Mouse (Mus musculus) kidney, postnatal 10 days (tissue): ENCODE data around the gene Hsd17b13.
A peak's percentile ranks its signal among the peaks of the same experiment; 100 is the strongest.

ENCODE experiments used
- DNase-seq: peaks from one replicate; pipeline ENCODE4 v3.0.0; 2021; ENCODE audit warnings: mixed read lengths

Gene Hsd17b13

DNA sequence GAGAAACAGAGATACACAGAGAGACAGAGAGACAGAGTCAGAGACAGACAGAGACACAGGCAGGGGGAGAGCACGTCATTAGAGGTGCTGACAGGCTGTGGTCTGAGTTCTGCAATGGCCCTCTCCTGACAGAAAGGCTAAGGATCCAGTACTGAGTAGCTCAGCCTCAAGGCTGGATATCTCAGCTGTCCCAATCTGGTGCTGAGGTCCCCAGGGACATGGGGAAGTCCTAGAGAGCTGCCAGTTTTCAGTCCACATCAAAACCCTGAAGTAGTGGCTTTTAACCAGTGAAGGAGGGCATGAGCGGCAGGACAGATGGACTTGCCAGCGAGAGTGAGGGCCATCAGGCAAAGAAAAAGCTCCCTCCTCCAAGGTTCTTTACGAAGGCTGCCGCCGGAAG lies 54.1 kb downstream of the Hsd17b13 start:
- no peak for DNase-seq

DNA sequence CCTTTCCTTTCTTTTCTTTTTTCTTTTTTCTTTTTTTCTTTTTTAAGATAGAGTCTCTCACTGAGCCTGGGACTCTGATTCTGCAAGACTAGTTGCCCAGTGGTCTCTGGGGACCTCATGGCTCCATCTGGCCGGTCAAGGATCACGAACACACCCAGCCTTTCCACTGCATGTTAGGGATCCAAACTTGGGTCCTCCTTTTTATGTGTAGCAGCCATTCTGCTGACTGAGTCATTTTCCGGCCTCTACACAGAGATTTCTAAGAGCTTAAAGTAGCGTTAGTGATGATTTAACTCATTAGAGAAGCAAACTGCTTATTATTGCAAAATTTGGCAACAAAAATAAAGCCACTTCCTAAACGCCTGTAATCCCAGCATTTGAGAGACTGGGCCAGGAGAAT lies 54.8 kb downstream of the Hsd17b13 start:
- DNase-seq: no peak

DNA sequence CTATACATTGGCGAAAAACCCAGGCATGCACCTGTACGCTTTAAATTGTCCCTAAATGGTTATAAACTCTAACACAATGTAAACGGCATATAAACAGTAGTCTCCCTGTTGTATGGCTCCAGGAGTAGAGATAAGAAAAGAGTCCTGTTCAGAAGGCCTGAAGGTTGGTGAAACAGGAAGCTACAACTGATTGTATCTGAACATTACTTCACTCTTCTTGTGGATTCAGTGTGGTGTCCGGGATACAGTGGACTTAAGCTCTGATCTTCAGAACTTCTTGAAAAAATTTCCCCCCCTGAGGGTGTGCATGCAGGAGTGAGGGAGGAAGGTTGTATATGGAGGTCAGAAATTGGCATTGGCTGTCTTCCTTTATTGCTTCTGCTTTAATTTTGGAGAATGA lies 57.7 kb downstream of the Hsd17b13 start:
- no peak for DNase-seq

DNA sequence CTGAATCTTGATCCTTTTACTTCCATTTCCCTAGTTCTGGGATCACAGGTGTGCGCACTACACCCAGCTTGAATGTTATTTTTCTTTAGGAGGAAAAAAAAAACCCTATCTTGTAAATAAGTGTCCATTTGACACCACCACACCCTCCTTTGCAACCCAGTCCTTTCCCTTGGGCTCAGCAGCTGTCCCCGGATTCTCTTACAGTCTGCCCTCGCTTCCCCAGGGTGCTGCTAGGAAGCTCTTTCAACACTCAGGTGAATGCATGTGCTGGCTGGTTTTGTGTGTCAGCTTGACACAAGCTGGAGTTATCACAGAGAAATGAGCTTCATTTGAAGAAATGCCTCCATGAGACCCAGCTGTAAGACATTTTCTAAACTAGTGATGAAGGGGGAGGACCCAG lies 59.0 kb downstream of the Hsd17b13 start:
- no peak for DNase-seq

DNA sequence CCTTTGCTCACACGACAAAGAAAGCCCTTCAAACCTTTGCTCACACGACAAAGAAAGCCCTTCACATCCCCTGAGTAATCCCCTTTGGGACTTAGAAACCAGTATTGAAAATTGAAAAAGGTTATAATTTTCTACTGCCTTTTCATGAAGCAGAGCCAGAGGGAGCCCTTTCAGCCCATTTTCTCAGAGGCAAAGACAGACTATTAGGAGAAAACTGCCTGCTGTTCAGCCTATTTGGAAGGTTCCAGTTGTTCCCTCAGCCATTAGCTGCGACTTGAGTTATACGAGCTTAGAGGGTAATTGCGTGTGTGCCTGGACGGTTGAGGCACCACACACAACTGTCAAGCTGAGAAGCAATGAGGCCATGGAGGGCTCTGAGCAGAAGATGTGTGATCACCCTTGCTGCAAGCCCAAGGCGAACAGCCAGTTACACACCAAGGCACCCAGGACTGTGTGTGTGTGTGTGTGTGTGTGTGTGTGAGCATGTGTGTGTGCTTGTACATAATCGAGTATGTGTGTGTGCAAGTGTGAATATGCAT lies 59.8 kb downstream of the Hsd17b13 start:
- no peak for DNase-seq

DNA sequence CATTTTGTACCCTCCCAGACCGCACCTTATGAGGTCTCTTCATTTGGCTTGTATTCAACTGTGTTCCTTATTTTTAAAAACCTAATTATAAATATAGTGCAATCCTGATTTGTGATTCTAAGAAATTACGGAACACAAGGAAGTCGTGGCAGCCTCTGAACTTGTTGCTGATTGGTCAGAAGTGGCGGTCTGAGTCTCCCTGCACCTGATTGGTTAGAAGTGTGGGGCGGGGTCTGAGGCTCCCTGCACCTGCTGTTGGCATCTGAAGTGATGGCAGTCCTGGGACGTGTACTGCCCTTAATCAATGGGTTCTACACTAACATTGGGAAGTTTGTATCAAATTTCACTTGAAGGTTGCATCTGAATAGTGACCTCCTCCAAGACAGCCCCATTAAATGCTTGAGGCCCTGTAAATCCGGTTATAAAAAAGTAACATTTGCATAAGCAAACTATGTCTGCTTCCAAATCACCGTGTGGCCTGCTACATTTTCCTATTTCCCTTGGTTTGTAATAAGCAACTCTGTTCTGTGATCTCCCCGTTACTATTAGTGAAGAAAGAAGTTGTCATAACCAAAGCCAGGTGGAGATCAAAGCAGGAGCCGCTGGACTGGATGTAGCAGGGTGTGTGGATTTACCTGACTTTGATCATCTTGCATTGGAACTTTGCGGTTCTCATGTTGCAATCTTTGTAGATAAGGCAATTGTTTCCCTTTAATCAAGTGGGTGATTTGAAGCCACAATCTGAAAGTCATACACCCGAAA lies 60.4 kb downstream of the Hsd17b13 start:
- no peak for DNase-seq

DNA sequence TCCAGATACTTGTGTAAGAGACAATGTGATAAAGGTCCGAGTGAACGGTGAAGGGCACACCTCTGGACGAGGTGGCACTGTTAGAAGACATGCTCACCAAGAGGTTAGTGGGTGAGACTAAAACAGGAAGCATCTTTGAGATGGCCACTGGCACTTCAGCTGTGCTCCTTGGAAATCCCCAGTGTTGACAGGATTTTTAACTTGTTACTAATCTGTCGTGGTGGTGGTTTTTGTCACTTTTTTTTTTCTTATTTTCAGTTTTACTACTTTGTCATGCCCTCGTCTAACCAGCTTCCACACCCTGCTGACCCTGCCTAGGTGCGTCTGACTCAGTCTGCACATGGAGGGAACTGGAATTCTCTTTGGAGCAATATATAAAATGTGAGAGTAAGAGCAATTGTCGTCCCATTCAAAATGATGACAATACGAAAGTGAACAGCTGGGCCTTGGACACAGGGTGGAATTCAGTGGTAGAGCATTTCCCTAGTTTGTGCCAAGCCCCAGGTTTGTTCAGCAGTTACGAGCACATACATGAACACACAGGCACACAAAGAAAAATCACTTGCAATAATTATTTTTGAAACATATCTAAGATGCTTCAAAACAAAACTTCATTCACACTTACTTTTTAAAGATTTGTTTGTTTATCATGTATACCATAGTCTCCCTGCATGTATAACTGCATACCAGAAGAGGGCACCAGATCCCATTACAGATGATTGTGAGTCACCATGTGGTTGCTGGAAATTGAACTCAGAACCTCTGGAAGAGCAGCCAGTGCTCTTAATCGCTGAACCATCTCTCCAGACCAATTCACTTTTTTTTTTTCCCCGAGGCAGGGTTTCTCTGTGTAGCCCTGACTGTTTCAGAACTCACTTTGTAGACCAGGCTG lies 62.6 kb downstream of the Hsd17b13 start:
- DNase-seq: no peak

DNA sequence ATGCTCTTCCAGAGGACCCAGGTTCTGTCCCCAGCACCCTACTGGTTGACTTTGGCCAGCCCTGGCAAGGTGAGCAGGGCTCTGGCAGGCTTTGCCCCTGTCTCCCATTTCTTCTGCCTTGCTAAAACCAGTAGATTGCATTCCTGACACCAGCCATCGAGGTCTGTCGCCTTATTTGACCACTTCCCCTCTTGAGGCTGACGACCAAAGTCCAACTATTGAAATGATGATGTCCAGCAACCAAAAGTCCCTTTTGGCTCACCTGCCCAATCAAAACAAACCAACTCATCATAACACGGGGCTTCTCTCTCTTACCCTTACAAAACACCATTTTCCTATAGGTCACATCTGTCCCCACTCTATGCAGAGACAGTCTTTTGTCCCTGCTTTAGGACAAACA lies 64.1 kb downstream of the Hsd17b13 start:
- no peak for DNase-seq

DNA sequence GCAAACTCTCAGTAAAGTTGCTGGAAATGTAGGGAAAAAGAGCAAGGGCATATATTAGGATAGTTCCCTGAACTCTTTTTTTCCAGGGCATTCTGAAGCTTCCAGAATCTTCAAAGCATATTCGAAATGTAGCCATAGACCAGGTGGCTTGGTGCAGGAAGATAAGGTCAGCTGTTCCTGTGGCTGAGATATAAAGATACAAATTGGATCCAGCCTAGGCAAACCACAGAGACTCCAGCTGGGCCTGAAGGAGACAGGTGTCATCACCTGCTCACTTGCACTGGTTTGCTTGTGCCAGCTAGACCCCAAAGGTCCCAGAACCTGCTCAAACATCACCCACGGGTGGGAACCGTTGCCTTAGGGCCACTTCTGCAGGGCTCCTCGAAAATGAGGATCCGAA lies 65.7 kb downstream of the Hsd17b13 start:
- no peak for DNase-seq

DNA sequence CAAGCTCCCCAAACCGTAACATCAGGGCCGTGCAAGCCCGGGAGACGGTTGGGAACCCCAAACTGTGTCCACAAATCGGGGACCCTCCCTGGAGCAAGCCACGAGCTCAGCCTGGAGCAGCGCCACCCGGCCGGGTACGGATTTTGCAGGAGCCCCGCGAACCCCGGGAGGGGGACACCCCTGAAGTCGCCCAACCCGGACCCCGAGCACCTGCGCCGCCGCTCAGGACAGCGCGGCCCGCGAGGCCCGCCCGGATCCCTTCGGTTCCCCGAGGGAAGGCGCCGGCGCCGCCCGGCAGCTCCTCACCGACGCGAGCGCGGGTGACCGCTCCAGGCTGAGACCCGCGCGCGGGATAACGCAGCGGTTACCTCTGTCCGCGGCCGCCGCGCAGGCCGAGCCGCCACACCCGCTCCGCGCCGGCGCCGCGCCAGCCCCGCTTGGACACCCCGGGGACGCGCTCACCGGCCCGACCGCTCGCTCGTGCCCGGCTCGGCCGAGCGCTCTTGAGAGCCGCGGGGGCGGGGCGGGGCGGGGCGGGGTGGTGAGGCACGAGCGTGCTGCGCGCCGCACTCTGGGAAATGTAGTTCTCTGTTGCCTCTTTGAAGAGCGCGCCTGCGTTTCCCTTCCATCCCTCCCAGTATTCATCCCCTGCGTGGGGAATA lies 66.3 kb downstream of the Hsd17b13 start, which contains the start of gene Klhl8:
Klhl8 (minus strand) TSS at position 512 of the 662 bp plus-strand sequence.
- DNase-seq: peak; percentile 94

DNA sequence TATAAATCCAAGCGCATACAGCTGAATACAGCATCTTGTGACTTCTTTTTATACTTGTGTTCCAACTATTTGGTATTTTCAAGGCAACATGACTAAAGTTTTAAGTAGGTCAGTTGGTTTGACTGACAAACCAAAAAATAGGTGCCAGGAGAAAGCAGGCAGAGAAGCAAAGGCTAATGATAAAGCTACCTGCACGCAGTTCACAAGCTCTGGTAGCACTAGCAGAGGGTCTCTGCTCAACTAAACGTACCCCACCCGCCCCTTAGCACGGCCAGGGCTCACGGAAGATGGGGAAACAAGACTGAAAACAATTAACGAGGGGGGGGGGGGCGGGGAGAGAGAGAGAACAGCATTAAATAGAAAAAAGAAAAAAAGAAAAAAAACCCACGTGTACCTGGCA lies 67.1 kb downstream of the Hsd17b13 start:
- DNase-seq: no peak

DNA sequence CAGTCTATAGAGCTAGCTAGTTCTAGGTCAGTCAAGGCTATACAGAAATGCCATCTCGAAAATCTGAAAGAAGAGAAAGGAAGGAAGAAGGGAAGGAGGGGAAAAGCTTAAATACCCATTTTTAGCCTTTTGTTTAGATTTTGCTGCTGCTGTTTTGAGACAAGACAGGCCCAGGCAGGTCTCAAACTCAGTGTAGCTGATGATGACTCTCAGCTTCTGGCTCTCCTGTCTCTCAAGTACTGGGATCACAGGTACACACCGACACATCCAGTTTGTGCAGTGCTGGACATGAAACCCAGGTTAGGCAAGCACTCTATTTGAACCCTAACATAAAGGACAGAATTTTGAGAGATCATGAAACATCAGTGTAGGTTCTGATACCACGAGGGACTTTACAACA lies 67.7 kb downstream of the Hsd17b13 start:
- no peak for DNase-seq

DNA sequence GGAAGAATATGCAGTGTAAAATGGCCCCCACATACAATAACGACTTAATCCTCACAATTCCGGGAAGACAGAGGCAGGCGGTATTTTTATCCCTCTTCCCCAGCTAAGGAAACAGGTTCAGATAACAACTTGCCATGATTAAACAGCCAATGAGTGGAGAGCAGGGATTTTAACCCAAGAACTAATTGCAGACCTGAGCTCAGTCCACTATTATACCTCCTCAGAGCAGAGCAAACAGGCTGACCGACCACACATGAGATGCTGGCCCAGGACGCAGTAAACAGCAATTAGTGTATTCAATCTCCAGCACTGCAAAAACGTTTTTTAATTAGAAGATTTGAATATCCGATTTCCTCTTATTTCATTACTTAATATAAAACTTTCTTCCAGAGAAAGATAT lies 68.4 kb downstream of the Hsd17b13 start:
- DNase-seq: no peak

DNA sequence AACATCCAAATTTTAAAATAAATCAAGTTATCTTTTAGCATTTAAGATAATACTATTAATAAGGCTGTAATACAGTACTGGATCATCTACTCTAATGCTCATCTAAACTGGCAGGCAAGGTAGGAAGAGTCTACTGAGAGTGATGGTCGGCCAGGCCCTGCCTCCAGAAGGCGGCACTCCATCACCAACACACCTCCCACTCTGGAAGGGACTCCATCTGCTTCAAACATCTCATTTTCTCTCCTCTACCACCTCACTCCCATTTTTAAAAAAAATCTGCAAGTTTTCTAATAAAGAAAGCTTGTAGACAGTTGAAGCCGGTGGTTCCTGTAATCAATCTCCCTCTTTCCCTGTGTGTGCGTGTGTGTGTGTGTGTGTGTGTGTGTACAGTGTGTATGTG lies 69.4 kb downstream of the Hsd17b13 start:
- DNase-seq: no peak

DNA sequence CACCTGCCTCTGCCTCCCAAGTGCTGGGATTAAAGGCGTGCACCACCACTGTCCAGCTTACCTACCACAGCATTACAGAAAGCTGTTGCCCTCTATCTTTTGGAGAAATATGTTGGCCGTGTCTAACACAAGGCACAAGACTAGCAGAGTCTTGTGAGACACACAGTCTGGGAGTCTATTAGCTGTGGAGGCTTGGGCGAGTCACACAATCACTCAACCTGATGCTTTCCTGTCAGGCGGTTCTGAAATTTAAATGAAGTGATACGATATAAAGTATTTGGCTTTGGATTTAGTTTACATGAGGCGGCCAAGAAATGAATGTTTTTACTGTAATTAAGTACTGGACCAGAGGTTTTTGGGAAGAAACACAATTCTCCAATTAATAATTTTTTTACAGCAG lies 71.0 kb downstream of the Hsd17b13 start:
- DNase-seq: no peak
